Mouse (Mus musculus): ENCODE data around the gene Camta1.

GRCm38 (mm10) chr4:151310056-151310685 is 551.5 kb downstream of the Camta1 start:
- TF ChIP-seq ZNF384 (IDR thresholded peaks at IDR 0.05; ENCODE audit: low read depth, low read length) (no peak), ZC3H11A (IDR thresholded peaks at IDR 0.05; ENCODE audit: borderline replicate concordance, low read depth, low read length) (no peak)

Measured in ES-E14 (cell line).